Mouse (Mus musculus) G1E (cell line): ENCODE data around the gene Zbtb18. TPM values are rescaled to one million over a fixed set of nuclear protein-coding genes. Genes with fewer than 3 reads are reported as not detected.

Experiments
- ATAC-seq: 2 replicates; pipeline ENCODE4 v1.8.0; 2016; ENCODE audit warnings: mild to moderate bottlenecking; ENCODE audit not compliant: insufficient number of reproducible peaks, poor library complexity, low FRiP score, severe bottlenecking; ENCODE audit errors: extremely low read depth
- DNase-seq: peaks from one replicate; pipeline ENCODE4 v3.0.0; 2012; ENCODE audit warnings: low spot score
- H3K27me3 ChIP-seq: 2 replicates; pipeline ENCODE4 v1.6.1; 2012; ENCODE audit warnings: mild to moderate bottlenecking, low read length, inconsistent platforms; ENCODE audit not compliant: insufficient read depth
- H3K36me3 ChIP-seq: replicated peaks from 2 replicates; pipeline ENCODE3; 2012; ENCODE audit warnings: mild to moderate bottlenecking, inconsistent platforms
- H3K4me1 ChIP-seq: 2 replicates; pipeline ENCODE4 v1.6.1; 2012; ENCODE audit warnings: low read depth, low read length, inconsistent platforms, mixed read lengths; ENCODE audit not compliant: insufficient read depth
- H3K4me3 ChIP-seq: 2 replicates; pipeline ENCODE4 v1.5.1; 2012; ENCODE audit warnings: low read depth, mild to moderate bottlenecking, inconsistent platforms, low read length, moderate library complexity, mixed read lengths
- H3K9me3 ChIP-seq: replicated peaks from 2 replicates; pipeline ENCODE4 v1.6.1; 2012; ENCODE audit warnings: inconsistent platforms
- CTCF ChIP-seq: IDR thresholded peaks from 2 replicates; pipeline ENCODE4 v1.5.1; 2012; ENCODE audit warnings: low read depth, low read length, inconsistent platforms, mixed read lengths
- GATA1 ChIP-seq: IDR thresholded peaks from 2 replicates; pipeline ENCODE4 v1.6.1; 2012; ENCODE audit warnings: borderline replicate concordance, low read length, inconsistent platforms, mixed read lengths
- GATA2 ChIP-seq: IDR thresholded peaks from 2 replicates; pipeline ENCODE4 v1.6.1; 2012; ENCODE audit warnings: low read depth, low read length, inconsistent platforms, borderline replicate concordance
- POLR2AphosphoS5 ChIP-seq: IDR thresholded peaks from 2 replicates; pipeline ENCODE4 v1.6.1; 2012; ENCODE audit warnings: low read depth, low read length, inconsistent platforms; ENCODE audit not compliant: insufficient replicate concordance
- TAL1 ChIP-seq: conservative IDR thresholded peaks from 2 replicates; pipeline ENCODE4 v1.6.1; 2012; ENCODE audit warnings: low read depth, low read length, inconsistent platforms, mixed read lengths
- polyA plus RNA-seq: library from polyadenylated mRNA; stranded (reverse); fragments of >175 nt; gene quantifications from 2 replicates; pipeline ENCODE4 v1.2.3, GENCODE M21; 2012
- total RNA-seq, 2 experiments: library from RNA; stranded (forward) in 1 of 2; stranded (reverse) in 1 of 2; fragments of 200-1000 nt in 1 of 2; fragments of >200 nt in 1 of 2; fragmentation: Nextera tagmentation in 1 of 2; gene quantifications; 2 replicates each; pipeline ENCODE4 v1.2.3; 2014 to 2017

The Zbtb18 gene
- total and polyA plus RNA-seq, 3 experiments, result 13.0 to 40.3 (median 16.1) TPM

DNA sequence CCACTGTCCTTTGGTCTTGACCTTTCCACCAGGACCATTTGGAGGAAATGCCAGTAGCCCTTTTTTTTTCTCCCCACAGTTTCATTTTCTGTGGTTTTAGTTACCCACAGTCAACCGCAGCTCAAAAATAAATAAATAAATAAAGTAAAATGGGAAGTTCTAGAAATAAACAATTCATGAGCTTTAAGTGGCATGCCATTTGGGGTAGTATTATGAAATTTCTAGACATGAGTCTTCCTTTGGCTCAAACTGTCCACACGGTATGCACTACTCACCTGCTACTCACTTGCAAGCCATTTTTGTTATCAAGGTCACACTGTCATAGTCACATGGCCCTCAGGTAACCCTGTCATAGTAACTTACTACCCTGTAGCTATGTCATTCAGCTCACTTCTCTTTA lies 41.5 kb downstream of the Zbtb18 start:
- H3K9me3 ChIP-seq, result 0 out of 2 replicates have a peak, but pooled peaks cover 4% of the 10 kb centered on the region
- no peak for TF ChIP-seq TAL1
- no peak for TF ChIP-seq CTCF
- TF ChIP-seq GATA1, result no peak
- TF ChIP-seq GATA2, result no peak
- TF ChIP-seq POLR2AphosphoS5, result no peak
- H3K4me1 ChIP-seq, result no peaks in the 10 kb centered on the region
- DNase-seq (no peak), ATAC-seq (no peak)
- H3K4me3 ChIP-seq, result no peak overlapping the region
- H3K27me3 ChIP-seq, result peaks cover 3% of the 10 kb centered on the region; the same call in 1 of the 2 replicates
- no peaks in the 10 kb centered on the region for H3K36me3 ChIP-seq

DNA sequence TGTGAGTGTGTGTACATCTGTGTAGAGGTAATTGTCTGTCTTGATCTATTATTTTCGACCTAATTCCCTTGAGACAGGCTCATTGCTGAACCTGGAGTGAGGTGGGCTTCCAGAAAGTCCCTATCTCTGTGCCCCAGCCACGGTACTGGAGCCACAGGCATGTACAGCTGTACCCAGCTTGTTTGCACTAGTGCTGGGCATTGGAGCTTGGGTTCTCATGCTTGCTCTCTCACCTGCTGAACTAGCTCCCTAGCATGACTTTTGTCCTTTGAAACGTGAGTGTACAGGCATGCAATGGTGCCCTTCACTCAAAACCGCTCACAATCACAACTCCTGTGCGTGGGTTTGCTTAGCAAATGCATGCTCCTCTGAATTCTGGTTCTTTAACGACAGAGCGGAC lies 42.1 kb downstream of the Zbtb18 start:
- DNase-seq (no peak), ATAC-seq (no peak)
- H3K4me3 ChIP-seq, result no peak overlapping the region
- no peaks in the 10 kb centered on the region for H3K4me1 ChIP-seq
- TF ChIP-seq POLR2AphosphoS5 (no peak), GATA1 (no peak), TAL1 (no peak), GATA2 (no peak), CTCF (no peak)
- H3K36me3 ChIP-seq, result no peaks in the 10 kb centered on the region
- peaks cover 3% of the 10 kb centered on the region; the same call in 1 of the 2 replicates for H3K27me3 ChIP-seq
- H3K9me3 ChIP-seq, result peaks cover 5% of the 10 kb centered on the region; the same call in 1 of the 2 replicates

DNA sequence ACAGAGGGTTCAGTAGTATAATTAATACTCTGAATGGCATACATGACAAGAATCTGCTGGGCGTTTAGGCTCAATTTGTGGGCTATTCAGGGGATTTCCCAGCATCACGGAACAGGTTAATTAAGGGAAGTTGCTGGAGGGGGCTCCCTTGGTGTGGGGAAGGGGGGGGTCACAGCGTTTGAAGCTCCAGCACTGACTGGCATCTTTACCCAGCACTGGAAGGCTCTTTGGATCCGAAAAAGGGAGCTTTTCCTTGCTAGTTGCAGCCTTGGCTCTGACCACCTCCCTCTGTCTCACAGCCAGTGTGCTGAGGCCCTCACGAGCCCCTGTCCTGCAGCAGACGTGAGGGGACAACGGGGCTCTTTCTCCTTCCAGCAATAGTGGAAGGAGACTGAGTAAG lies 42.5 kb downstream of the Zbtb18 start:
- Histone ChIP-seq H3K4me1 (no peaks in the 10 kb centered on the region), H3K4me3 (no peak overlapping the region), H3K36me3 (no peaks in the 10 kb centered on the region), H3K9me3 (peaks cover 6% of the 10 kb centered on the region; the same call in 1 of the 2 replicates), H3K27me3 (no peaks in the 10 kb centered on the region)
- ATAC-seq (no peak), DNase-seq (no peak)
- TF ChIP-seq CTCF (no peak), TAL1 (no peak), POLR2AphosphoS5 (no peak), GATA2 (no peak), GATA1 (no peak)

GRCm38 (mm10) chr1:177489844-177490243 lies 47.7 kb downstream of the Zbtb18 start:
- TF ChIP-seq POLR2AphosphoS5 (no peak), GATA1 (no peak), TAL1 (no peak), CTCF (no peak), GATA2 (no peak)
- Histone ChIP-seq H3K4me1 (no peaks in the 10 kb centered on the region), H3K36me3 (no peaks in the 10 kb centered on the region), H3K9me3 (peaks cover 9% of the 10 kb centered on the region; the same call in 1 of the 2 replicates), H3K27me3 (no peaks in the 10 kb centered on the region), H3K4me3 (no peak overlapping the region)
- ATAC-seq, result no peak
- no peak for DNase-seq

DNA sequence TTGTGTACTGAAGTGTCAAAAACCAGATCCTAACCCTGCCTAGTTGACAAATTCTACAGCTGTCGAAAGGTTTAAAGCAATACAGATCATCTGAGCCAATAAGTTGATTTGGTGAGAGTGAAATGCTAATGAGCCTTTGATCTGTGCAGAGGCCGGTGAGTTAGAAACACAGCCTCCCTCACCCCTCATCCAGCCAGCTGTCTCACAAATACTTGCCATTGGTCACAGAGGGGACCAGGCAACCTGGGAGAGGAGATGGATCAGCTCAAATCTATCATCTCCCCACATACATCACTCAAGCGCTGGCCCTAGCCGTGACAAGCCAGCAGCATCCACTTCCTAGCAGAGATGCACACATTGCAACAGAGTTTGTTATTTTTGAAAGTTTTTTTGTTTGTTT lies 48.7 kb downstream of the Zbtb18 start:
- no peaks in the 10 kb centered on the region for H3K36me3 ChIP-seq
- no peak for TF ChIP-seq GATA2
- TF ChIP-seq POLR2AphosphoS5, result no peak
- TF ChIP-seq CTCF, result no peak
- no peak for TF ChIP-seq GATA1
- TF ChIP-seq TAL1, result no peak
- DNase-seq (no peak), ATAC-seq (no peak)
- no peaks in the 10 kb centered on the region for H3K4me1 ChIP-seq
- peaks cover 9% of the 10 kb centered on the region; the same call in 1 of the 2 replicates for H3K9me3 ChIP-seq
- no peaks in the 10 kb centered on the region for H3K27me3 ChIP-seq
- no peak overlapping the region for H3K4me3 ChIP-seq

GRCm38 (mm10) chr1:177491280-177491679 lies 49.1 kb downstream of the Zbtb18 start:
- Histone ChIP-seq H3K36me3 (no peaks in the 10 kb centered on the region), H3K9me3 (peaks cover 9% of the 10 kb centered on the region; the same call in 1 of the 2 replicates), H3K4me1 (no peaks in the 10 kb centered on the region), H3K27me3 (no peaks in the 10 kb centered on the region), H3K4me3 (no peak overlapping the region)
- ATAC-seq (no peak), DNase-seq (no peak)
- no peak for TF ChIP-seq POLR2AphosphoS5
- TF ChIP-seq CTCF, result no peak
- TF ChIP-seq GATA2, result no peak
- TF ChIP-seq GATA1, result no peak
- TF ChIP-seq TAL1, result no peak

DNA sequence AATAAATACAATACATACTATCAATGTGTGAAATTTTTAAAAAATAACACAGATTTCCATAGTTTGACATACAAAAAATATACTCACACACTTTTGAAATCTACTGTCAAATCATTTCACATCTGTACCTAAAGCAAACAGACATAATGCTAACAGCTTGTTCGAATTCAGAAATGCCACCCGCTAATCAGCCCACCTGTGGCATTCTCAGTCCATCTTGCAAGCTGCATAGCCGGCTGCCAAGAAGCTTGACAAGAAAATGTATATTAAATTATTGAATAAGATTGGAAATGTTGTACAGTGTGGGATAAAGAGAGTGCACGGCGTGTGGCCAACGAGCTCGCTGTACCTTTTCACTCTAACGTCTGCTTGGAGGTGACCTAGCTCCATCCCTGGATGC lies 52.2 kb downstream of the Zbtb18 start:
- H3K4me3 ChIP-seq, result no peak overlapping the region
- H3K9me3 ChIP-seq, result peaks cover 12% of the 10 kb centered on the region
- TF ChIP-seq POLR2AphosphoS5 (no peak), GATA1 (no peak), TAL1 (no peak), GATA2 (no peak), CTCF (no peak)
- H3K4me1 ChIP-seq, result no peaks in the 10 kb centered on the region
- H3K36me3 ChIP-seq, result no peaks in the 10 kb centered on the region
- DNase-seq, result no peak
- no peak for ATAC-seq
- H3K27me3 ChIP-seq, result no peaks in the 10 kb centered on the region
